Mouse (Mus musculus) ovary, postnatal 14 days (tissue): ENCODE data around the gene Ethe1.

ENCODE experiments used
- DNase-seq: peaks from one replicate; pipeline ENCODE4 v3.0.0; 2022; ENCODE audit warnings: low spot score

Ethe1 gene

DNA sequence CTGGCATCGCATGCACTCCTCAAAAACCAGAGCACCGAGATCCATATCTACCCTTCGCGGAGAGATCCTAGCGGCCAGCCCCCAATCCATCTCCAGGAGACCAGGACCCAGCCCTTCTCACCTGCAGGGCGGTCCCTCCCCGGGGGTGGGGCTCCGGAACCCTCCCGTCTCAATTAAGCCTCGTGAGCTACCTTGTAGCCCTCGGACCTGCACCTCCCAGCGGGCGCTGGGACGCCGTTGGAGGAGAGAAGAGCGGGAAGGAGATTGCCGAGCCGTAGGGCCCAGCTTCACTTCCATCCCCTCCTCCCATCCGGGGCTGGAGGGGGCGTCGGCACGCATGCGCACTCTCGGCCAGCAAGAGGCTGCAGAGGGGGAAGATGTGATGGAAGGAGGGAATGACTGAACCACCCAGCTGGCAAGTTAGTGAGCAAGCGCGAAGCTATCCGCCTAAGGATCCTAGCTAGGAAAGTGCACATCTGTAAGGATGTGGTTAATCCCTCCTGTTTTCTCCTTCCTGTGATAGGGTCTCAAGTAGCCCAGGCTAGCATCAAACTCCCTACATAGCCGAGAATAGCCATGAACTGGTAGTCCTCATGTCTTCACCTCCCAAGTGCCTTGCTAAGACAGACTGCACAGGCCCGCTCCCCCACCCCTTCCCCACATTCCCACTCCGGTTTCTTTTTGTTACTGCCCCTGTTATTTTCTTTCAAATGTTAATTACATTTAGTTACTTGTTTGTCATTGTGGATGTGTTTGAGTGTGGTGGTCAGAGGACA lies at the start of gene Ethe1, which contains the start of gene Zfp575:
Gene Ethe1 (plus strand): TSS at position 214 of the 776 bp plus-strand sequence.
Gene Zfp575 (minus strand): TSS at position 312 of the 776 bp plus-strand sequence.
- DNase-seq: peak; percentile 51

- DNase-seq: no peak
Observed at GRCm38 (mm10) chr7:24537591-24537990, 49.8 kb upstream of the Ethe1 start.

DNA sequence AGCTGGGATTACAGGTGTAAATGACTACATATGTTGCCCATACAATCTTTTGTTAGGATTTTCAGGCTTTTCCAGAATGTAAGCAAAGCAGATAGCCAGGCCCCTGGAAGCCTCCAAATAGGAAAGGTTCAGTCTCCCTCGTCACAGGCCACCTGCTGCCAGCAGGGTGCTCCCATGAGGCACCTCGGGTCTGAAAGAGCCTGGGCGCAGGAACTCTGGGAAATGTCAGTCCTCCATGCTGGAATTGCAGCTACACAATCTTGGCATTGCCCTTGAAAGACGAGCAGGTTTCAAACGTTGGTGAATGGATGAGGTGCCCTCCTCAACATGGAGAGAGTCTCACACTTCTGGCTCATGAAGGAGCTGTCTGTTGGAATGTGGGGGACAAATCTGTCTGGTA lies 49.2 kb upstream of the Ethe1 start:
- no peak for DNase-seq

- DNase-seq: no peak
Observed at GRCm38 (mm10) chr7:24538701-24539100, 48.6 kb upstream of the Ethe1 start.

DNA sequence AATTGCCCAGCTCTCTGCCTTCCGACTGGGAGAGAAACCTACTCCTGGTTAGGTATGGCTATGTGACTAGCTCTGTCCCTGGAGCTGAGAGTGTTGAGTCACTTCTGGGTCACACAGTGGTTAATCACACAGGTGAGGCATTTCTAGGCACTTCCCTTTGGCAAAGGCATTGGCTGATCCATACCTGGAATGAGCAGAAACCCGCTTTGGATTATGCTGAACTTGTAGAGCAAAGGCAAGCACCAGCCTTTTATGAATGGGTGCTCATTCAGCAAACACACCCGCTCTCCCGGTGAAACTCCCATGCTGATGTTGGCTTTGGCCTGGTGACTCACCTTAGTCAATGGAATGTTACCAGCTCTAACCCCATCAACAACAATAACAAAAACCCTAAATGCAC lies 47.7 kb upstream of the Ethe1 start:
- no peak for DNase-seq

DNA sequence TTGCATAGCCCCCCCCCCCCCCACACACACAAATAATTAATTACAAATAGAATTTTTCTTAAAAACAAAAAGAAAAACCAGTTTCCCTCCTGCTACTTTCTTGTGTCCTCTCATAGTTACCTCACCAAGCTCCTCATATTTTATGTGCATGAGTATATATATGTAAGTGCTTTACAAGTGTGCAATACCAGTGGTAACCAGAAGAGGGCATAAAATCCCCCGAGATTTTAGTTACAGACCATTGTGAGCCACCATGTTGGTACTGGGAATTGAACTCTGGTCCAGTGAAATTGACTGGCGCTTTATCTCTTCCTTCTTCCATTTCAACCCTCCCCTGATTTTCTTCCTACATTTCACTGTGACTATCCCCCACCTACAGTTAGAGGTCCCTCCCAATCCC lies 42.8 kb upstream of the Ethe1 start:
- DNase-seq: no peak

DNA sequence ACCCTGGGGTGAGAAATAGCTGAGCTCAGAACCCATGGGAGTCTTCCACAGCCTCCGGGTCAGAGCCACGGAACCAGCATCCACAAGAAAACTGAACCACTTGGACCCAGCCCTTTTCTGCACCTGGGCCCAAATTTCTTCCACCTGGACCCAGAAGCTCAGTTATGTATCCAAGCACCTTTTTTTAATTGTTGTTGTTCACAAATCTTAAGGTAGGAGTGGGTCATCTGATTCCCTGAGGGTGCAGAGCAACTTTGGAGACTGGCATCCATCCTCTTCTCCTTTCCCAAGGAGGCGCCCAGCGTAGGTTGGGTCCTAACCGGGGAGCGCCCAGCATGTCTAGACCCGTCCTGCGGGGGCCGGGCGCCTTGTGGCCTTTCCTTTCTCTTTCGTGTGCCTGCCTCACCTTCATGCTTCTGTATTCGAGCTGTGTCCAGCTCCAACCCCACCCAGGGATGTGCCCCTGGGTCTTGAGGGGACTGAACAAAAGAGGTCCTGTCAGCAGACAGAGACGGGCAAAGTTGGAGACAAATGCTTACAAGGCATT lies 41.2 kb upstream of the Ethe1 start, which contains the start of the genes Pinlyp and Xrcc1:
Gene Pinlyp (minus strand): TSS at position 51 of the 547 bp plus-strand sequence.
Gene Xrcc1 (plus strand): TSS at position 222 of the 547 bp plus-strand sequence.
- DNase-seq: no peak

- peak; percentile 97 for DNase-seq
Observed at GRCm38 (mm10) chr7:24546634-24547389, 40.5 kb upstream of the Ethe1 start.

DNA sequence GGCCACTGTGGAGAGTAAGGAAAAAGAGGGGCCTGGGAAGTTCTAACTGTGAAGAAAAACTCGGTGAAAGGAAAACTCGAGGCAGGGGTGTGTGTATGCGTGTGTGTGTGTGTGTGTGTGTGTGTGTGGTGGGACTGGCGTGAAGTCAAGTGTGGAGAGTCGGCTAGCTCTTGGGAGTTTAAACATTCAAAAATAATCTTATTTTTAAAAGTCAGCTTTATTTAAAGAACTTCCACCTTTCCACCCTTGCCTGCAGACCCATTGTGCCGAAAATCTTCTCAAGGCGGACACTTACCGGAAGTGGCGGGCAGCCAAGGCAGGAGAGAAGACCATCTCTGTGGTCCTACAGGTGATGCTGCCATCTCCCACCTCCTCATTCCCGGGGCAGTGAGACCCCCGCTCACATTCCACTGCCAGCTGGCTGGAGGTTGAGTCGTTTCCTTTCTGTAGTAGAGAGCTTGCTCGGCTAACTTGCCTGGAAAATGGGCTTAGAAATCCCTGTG lies 39.8 kb upstream of the Ethe1 start:
- DNase-seq: no peak

GRCm38 (mm10) chr7:24551985-24552759 lies 35.2 kb upstream of the Ethe1 start:
- DNase-seq: no peak

GRCm38 (mm10) chr7:24555786-24556185 lies 31.6 kb upstream of the Ethe1 start:
- DNase-seq: no peak

DNA sequence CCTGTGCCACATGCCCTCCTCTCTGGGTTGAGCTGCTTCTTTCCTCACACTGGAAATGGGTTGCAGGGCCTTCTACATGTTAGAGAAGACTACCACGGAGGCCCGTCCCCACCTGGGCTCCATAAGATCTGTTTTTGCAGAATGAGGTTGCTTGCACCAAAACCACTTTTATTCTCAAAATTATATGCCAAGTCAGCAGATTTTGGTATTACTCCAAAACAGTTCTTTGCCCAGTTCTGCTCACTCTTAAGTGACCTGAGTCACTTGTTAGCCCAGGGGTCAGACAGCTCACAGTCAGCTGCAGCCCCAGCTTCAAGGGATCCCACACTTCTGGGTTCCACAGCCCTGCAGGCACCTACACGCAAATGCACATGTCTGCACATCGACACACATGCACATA lies 25.9 kb upstream of the Ethe1 start:
- no peak for DNase-seq

GRCm38 (mm10) chr7:24563191-24563836 lies 24.0 kb upstream of the Ethe1 start:
- no peak for DNase-seq

GRCm38 (mm10) chr7:24563837-24564206 lies 23.5 kb upstream of the Ethe1 start:
- no peak for DNase-seq

DNA sequence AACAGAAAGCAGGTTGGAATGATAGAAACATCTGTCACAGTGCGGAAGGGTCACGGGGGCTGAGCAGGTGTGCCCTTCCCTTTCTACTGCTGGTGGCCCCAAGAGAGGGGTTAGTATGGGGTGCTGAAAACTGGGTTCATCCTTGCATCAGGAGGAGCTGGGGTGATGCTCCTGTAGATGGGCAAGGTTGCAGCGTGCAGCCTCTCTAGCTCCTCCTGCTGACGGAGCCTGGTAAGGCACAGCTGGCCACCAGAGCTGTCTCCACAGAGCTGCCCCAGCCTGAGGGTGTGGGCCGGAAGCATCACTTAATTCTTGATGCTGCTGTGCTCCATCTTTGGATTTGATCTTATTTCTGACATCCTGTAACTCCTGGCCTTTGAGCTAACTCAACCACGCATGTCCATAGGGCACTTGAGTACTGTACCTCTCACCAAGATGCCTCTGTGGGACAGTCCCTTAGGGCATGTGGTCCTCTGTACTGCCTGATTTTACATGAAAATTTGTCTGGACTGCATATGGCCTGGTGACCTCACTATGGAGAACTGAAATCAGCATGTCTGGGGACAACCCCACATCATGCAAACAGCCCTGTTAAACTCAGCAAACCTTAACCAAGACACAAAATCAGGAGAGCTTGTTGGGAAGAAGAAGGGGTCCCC lies 22.6 kb upstream of the Ethe1 start:
- DNase-seq: peak; percentile 54

GRCm38 (mm10) chr7:24565627-24566026 lies 21.7 kb upstream of the Ethe1 start:
- DNase-seq: no peak

- DNase-seq: no peak
Observed at GRCm38 (mm10) chr7:24566206-24566605, 21.1 kb upstream of the Ethe1 start.

GRCm38 (mm10) chr7:24568512-24568911 lies 18.8 kb upstream of the Ethe1 start:
- no peak for DNase-seq

- DNase-seq: no peak
Observed at GRCm38 (mm10) chr7:24571071-24571470, 16.3 kb upstream of the Ethe1 start.

- DNase-seq: no peak
Observed at GRCm38 (mm10) chr7:24572455-24572854, 14.9 kb upstream of the Ethe1 start.
